Mouse (Mus musculus): ENCODE data around the gene Iqgap1. TPM values are rescaled to one million over a fixed set of nuclear protein-coding genes. Genes with fewer than 3 reads are reported as not detected.
"Not testable (repeated sequence)": the region's sequence is repeated elsewhere in the genome, so short reads cannot be mapped to it uniquely, and the experiment has no call there.

Iqgap1 gene
- polyA plus RNA-seq, 1 experiment from 2014 or later, result 95.3 TPM

DNA sequence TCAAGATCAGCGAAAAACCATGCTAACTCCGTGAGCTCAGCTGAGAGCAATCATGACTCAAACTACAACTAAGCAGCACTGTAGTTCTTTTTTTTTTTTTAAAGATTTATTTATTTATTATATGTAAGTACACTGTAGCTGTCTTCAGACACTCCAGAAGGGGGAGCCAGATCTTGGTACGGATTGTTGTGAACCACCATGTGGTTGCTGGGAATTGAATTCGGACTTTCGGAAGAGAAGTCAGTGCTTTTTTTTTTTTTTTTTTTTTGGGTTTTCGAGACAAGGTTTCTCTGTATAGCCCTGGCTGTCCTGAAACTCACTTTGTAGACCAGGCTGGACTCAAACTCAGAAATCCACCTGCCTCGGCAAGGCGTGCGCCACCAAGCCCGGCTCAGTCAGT, 76.7 kb downstream of the Iqgap1 start:
- not testable (repeated sequence) for H3K9me3 ChIP-seq (replicated peaks); ATAC-seq (replicated peaks; ENCODE audit: low FRiP score); H3K27ac ChIP-seq; H3K9ac ChIP-seq; H3K4me2 ChIP-seq; H3K4me3 ChIP-seq (replicated peaks); H3K27me3 ChIP-seq
- WGBS, result 90% methylated on average over 10 of the region's 10 CpGs
- Histone ChIP-seq H3K4me1 (peaks cover 19% of the 10 kb centered on the region), H3K36me3 (peaks cover 99% of the 10 kb centered on the region)

DNA sequence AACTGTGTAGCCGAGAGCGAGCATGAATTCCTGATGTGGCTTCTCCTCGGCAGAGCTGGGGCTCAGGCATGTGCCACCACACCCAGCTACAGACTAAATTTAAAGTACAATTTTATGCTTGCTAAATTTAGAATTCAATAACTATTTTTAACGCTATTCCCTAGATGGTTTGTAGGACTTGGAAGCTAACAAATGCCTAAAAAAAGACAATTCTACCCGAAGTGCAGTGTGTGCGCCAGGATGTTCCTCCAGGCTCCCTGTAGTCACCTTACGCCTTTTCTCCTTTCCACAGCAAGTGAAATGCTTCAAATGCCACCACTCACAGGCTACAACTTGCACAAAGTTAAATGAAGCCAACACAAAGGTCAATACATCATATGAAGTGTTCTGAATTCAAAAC, 78.4 kb downstream of the Iqgap1 start:
- Histone ChIP-seq H3K9me3 (replicated peaks) (no peaks in the 10 kb centered on the region), H3K27me3 (no peaks in the 10 kb centered on the region), H3K36me3 (peaks cover 99% of the 10 kb centered on the region), H3K4me3 (replicated peaks) (no peak overlapping the region), H3K4me1 (peaks cover 19% of the 10 kb centered on the region), H3K27ac (no peak overlapping the region), H3K4me2 (no peak overlapping the region), H3K9ac (no peak overlapping the region)
- no peak for ATAC-seq (replicated peaks; ENCODE audit: low FRiP score)
- 81% methylated on average over 7 of the region's 7 CpGs for WGBS

DNA sequence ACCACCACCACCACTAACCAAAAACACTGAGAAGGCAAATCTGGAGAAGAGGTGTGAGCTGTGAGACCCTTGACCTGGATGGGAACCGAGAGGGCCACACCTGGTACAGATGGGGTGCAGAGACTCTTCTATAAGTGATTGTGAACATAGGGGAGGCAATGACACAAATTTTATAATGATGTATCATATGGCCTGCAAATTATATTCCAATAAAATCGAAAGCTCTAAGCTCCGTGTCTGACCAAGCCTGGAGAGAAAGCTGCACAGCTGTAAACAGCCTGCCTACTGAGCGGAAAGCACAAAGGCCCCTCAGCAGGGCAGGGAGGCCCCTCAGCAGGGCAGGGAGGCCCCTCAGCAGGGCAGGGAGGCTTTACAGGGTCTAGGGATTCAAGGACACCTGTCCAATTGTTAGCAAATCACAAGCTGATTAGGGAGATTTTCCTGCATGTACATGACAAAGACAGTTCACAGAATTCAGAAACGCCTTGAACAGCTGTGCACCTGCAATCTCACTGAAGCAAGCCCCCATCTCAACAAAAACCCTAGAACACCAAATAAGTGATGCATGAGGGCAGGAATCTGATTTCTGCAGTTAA, 79.5 kb downstream of the Iqgap1 start:
- Histone ChIP-seq H3K27ac (no peak overlapping the region; the same call in 1 of the 2 replicates), H3K9me3 (replicated peaks) (no peaks in the 10 kb centered on the region), H3K4me2 (no peak overlapping the region), H3K36me3 (peaks cover 99% of the 10 kb centered on the region), H3K9ac (no peak overlapping the region), H3K27me3 (no peaks in the 10 kb centered on the region), H3K4me1 (peaks cover 21% of the 10 kb centered on the region), H3K4me3 (replicated peaks) (no peak overlapping the region)
- WGBS, result 39% methylated on average over 5 of the region's 5 CpGs
- no peak for ATAC-seq (replicated peaks; ENCODE audit: low FRiP score)

DNA sequence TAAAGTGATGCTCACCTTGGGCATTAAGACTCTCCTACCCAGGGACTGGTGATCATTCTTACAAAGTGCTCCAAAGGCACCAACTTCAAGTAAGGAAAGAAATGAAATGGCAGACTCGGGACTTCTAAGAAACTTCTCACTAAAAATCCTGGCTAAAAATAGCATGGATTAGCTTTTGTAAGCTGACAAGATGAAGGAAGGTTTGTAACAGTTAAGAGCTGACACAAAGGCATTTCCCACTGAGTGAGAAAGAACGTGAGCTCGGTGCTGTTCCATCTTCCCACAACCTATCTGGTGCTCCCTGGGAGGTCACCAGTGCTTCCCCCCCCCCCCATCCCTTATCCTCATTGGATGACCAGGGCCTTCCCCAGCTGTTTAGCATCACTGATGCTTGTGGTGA, 80.0 kb downstream of the Iqgap1 start:
- no peaks in the 10 kb centered on the region for H3K9me3 ChIP-seq (replicated peaks)
- H3K9ac ChIP-seq, result no peak overlapping the region
- H3K27ac ChIP-seq, result peak overlapping the region; percentile 51
- H3K4me2 ChIP-seq, result no peak overlapping the region
- no peaks in the 10 kb centered on the region for H3K27me3 ChIP-seq
- ATAC-seq (replicated peaks; ENCODE audit: low FRiP score), result no peak
- WGBS, result 33% methylated on average over 3 of the region's 3 CpGs
- H3K36me3 ChIP-seq, result peaks cover 97% of the 10 kb centered on the region
- no peak overlapping the region for H3K4me3 ChIP-seq (replicated peaks)
- H3K4me1 ChIP-seq, result peaks cover 22% of the 10 kb centered on the region

DNA sequence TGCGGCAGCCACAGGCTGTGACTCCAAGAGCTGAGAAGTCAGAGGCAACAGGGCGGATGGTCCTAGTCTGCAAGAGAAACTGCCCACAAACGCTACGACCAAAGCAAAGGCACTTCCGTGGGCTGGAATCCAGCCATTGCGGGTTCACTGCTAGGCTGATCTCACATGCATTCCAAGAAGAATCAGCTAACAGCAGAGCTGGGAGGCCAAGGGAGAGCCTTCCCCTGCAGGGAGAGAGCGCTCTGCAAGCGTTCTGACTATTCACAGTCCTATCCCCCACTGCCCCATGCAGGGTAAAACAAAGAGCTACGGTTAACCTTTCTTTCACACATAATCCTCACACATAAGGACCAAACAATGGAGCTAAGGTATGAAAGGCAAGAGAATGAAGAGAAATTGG, 80.5 kb downstream of the Iqgap1 start:
- H3K4me3 ChIP-seq (replicated peaks), result no peak overlapping the region
- no peak for ATAC-seq (replicated peaks; ENCODE audit: low FRiP score)
- peaks cover 22% of the 10 kb centered on the region for H3K4me1 ChIP-seq
- no peaks in the 10 kb centered on the region for H3K27me3 ChIP-seq
- no peak overlapping the region for H3K4me2 ChIP-seq
- no peak overlapping the region for H3K9ac ChIP-seq
- 48% methylated on average over 9 of the region's 9 CpGs for WGBS
- no peaks in the 10 kb centered on the region for H3K9me3 ChIP-seq (replicated peaks)
- H3K27ac ChIP-seq, result peak overlapping the region; percentile 51
- peaks cover 97% of the 10 kb centered on the region for H3K36me3 ChIP-seq

DNA sequence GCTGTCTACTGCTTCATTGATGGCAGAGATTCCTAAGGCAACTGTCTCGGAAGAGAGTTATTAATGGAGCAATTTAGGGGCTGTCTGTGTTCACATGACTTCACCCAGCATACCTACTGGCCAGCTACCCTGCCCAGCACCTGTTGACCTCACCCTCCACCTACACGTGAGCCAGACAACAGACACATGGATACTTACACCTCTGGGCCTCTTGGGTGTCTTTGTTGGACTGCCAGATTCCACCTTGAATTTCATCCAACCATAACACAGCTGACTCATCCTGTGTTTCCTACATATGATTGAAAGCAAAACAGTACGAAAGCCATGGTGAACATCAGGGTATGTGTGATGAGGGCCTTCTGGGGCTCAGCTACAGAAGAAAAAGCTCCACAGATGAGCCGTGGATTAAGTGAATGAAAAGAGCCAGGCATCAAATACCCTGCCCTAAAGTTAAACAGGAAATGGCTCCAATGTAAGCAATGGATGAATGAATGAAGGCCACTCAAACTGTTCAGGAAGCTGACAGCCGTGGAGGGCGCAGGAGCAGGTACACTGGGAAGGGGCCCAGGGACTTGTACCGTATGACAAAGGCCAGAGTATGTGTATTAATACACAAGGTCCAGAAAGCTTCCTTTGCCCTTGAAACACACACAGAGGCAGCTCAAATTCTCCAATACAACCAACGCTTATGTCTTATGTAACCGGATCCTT, 81.7 kb downstream of the Iqgap1 start:
- H3K9me3 ChIP-seq (replicated peaks), result no peaks in the 10 kb centered on the region
- H3K27me3 ChIP-seq, result no peaks in the 10 kb centered on the region
- ATAC-seq (replicated peaks; ENCODE audit: low FRiP score), result no peak
- peaks cover 22% of the 10 kb centered on the region for H3K4me1 ChIP-seq
- peaks cover 98% of the 10 kb centered on the region for H3K36me3 ChIP-seq
- H3K27ac ChIP-seq, result no peak overlapping the region
- WGBS, result 65% methylated on average over 9 of the region's 9 CpGs
- H3K4me3 ChIP-seq (replicated peaks), result no peak overlapping the region
- H3K9ac ChIP-seq, result no peak overlapping the region
- no peak overlapping the region for H3K4me2 ChIP-seq

DNA sequence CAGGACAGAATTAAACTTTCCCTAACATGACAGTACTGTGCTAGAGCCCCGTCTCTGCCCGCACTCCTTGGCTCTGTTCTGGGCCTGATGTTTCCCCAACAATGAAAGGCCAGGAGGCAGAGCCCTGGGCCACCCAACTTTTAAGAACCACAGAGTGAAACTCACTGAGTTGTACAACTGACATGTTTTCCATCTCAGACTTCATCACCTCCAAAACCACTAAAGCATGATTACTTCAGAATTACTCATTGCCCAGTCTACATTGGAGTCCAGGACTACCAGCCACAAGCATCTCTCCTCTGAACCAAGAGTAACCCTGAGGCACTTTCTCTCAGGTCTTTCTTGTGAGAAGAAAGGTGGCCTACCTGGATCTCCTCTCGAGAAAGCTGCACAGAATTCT, 83.1 kb downstream of the Iqgap1 start:
- no peaks in the 10 kb centered on the region for H3K27me3 ChIP-seq
- H3K4me3 ChIP-seq (replicated peaks), result no peak overlapping the region
- no peak for ATAC-seq (replicated peaks; ENCODE audit: low FRiP score)
- 95% methylated on average over 3 of the region's 3 CpGs for WGBS
- H3K9ac ChIP-seq, result no peak overlapping the region
- peaks cover 96% of the 10 kb centered on the region for H3K36me3 ChIP-seq
- H3K4me1 ChIP-seq, result peaks cover 22% of the 10 kb centered on the region
- no peaks in the 10 kb centered on the region for H3K9me3 ChIP-seq (replicated peaks)
- no peak overlapping the region for H3K4me2 ChIP-seq
- no peak overlapping the region for H3K27ac ChIP-seq

DNA sequence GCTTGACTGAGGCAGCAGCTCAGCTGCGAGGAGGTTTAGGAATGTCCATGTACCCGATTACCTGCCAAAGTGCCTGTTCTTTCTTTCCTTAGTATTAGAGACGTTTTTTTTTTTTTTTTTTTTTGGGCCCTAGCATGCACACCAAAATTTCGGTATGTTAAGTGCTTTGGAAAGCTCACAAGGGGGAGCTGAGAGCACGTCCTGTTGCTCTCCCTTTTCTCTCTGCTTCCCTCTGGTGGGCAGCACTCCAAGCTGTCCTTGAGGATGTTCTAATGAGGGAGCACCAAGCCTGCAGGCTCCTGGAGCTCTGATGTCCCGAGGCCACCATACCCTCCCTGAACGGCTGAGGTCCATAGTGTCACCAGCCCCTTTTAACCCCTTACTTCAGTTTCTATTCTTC, 84.8 kb downstream of the Iqgap1 start:
- H3K9me3 ChIP-seq (replicated peaks), result no peaks in the 10 kb centered on the region
- H3K27ac ChIP-seq, result no peak overlapping the region
- H3K4me3 ChIP-seq (replicated peaks), result no peak overlapping the region
- H3K36me3 ChIP-seq, result peaks cover 96% of the 10 kb centered on the region
- 0 out of 2 replicates have a peak, but pooled peaks have one; percentile 38 for ATAC-seq (replicated peaks; ENCODE audit: low FRiP score)
- WGBS, result 22% methylated on average over 7 of the region's 7 CpGs
- H3K4me2 ChIP-seq, result no peak overlapping the region
- H3K4me1 ChIP-seq, result peaks cover 13% of the 10 kb centered on the region
- H3K27me3 ChIP-seq, result no peaks in the 10 kb centered on the region
- no peak overlapping the region for H3K9ac ChIP-seq

DNA sequence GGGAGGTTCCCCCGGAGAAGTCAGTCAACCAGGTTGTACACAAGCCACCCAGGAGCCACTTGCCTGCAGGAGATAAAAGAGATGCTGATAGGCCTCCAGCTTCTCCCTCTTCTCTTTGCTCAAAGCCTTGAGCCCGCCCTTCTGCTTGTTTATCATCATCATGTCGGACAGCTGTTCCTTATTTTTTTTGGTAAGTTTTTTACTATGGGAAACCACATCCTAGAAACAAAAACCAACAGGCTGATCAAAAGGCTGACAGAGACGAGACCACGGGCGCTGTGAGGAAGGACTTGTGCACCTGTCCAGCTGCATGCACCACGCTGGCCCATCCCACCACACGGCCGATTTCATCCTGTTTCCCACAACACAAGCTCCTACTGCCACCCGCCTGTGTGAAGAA, 89.6 kb downstream of the Iqgap1 start:
- ATAC-seq (replicated peaks; ENCODE audit: low FRiP score), result no peak
- Histone ChIP-seq H3K36me3 (peaks cover 96% of the 10 kb centered on the region), H3K27ac (no peak overlapping the region), H3K4me2 (no peak overlapping the region), H3K4me1 (0 out of 2 replicates have a peak, but pooled peaks cover 4% of the 10 kb centered on the region), H3K9me3 (replicated peaks) (no peaks in the 10 kb centered on the region), H3K9ac (no peak overlapping the region), H3K27me3 (no peaks in the 10 kb centered on the region), H3K4me3 (replicated peaks) (no peak overlapping the region)
- 82% methylated on average over 10 of the region's 10 CpGs for WGBS

DNA sequence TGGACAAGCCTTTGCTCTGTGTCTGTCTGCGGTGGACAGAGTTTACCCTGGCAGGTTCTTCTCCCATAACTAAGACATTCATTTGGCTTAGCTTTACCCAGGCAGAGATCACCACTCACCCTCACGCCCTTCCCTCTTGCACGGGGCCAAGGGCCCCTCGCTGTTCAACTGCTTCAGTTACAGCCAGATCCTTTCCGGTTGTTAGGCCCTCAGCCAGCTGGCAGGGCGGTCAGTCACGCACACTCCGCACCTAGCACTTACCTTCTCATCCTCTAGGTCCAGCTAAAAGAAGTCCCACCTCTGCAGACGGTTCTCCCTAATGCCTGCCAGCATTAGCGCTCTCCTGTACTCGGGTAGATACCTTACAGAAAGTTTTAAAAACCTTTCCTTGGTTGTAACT, 92.8 kb downstream of the Iqgap1 start:
- 71% methylated on average over 11 of the region's 11 CpGs for WGBS
- no peak for ATAC-seq (replicated peaks; ENCODE audit: low FRiP score)
- H3K36me3 ChIP-seq, result peaks cover 95% of the 10 kb centered on the region

DNA sequence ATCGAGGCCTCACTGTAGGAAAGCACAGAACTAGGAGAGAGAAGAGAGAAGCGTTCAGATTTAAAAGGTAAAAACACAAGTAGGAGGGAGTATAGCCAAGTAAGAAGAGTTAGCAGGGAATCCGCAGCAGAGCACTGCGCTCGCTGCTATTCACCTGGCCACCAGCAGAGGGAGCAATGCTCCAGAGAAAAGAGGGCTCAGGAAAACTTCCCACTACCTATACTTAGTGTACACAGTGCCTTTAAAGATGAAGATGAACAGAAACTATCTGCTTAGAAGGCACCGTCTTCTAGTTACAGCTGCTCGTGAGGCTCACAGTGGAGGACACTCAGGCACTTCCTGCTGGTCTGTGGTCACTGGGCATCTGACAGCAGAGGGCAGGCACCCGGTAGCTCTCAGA, 96.1 kb downstream of the Iqgap1 start:
- Histone ChIP-seq H3K9ac (no peak overlapping the region), H3K4me1 (0 out of 2 replicates have a peak, but pooled peaks cover 3% of the 10 kb centered on the region), H3K27ac (no peak overlapping the region), H3K4me2 (no peak overlapping the region), H3K9me3 (replicated peaks) (no peaks in the 10 kb centered on the region), H3K4me3 (replicated peaks) (no peak overlapping the region), H3K36me3 (peaks cover 97% of the 10 kb centered on the region), H3K27me3 (no peaks in the 10 kb centered on the region)
- no peak; the same call in 1 of the 2 replicates for ATAC-seq (replicated peaks; ENCODE audit: low FRiP score)
- 30% methylated on average over 8 of the region's 8 CpGs for WGBS

More for the DNA sequence above, 92.8 kb downstream of the Iqgap1 start:
- Histone ChIP-seq H3K27ac (no peak overlapping the region), H3K27me3 (no peaks in the 10 kb centered on the region), H3K9ac (no peak overlapping the region), H3K9me3 (replicated peaks) (no peaks in the 10 kb centered on the region), H3K4me1 (0 out of 2 replicates have a peak, but pooled peaks cover 3% of the 10 kb centered on the region), H3K4me2 (no peak overlapping the region), H3K4me3 (replicated peaks) (no peak overlapping the region)

DNA sequence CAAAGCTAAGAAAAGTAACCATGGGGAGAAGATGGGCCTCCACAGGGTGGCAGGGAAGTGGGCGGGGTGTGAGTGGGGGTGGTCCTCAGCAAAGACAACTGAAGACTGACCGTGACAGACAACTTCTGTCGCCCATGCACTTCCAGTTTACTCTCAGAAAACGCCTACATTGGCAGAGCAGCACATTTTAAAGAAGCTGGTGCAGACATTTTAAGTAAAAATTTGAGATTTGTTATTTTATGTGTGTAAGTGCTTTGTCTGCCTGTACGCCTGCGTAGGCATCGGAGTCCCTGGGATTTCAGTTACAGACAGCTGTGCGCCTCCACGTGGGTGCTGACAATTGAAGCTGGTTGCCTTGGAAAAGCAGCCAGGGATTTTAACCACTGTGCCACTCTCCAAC, 104.7 kb downstream of the Iqgap1 start:
- Histone ChIP-seq H3K4me1 (no peaks in the 10 kb centered on the region), H3K4me3 (replicated peaks) (no peak overlapping the region), H3K36me3 (peaks cover 97% of the 10 kb centered on the region), H3K27me3 (no peaks in the 10 kb centered on the region), H3K4me2 (no peak overlapping the region), H3K9ac (no peak overlapping the region), H3K27ac (no peak overlapping the region), H3K9me3 (replicated peaks) (no peaks in the 10 kb centered on the region)
- WGBS, result 47% methylated on average over 9 of the region's 9 CpGs
- no peak for ATAC-seq (replicated peaks; ENCODE audit: low FRiP score)
